Mouse (Mus musculus): ENCODE results near the gene Sorbs2. TPM values are rescaled to one million over a fixed set of nuclear protein-coding genes. Genes with fewer than 3 reads are reported as not detected.

Gene Sorbs2
- total RNA-seq, 1 experiment, result 2.1 TPM

DNA sequence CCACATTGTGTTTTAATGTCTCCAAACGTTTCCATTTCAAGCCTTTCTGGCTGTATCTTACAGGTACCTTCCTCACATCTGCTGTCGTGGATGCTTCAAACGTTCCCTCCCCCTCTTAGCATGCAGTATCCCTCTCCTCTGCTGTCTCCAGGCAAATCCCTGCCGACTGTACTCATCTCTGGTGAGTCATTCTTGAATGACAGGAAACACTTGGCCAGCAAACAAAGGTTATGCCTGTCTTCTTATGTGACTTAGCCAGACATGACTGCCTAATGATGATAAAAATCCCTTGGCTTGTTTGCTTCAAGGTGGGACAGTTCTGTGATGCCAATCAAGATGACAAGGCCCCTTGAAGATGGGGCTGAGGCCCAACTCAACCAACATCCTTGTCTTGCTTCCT, 26.7 kb upstream of the Sorbs2 start:
- H3K9me3 ChIP-seq (ENCODE audit: control insufficient read depth, insufficient read depth, low read depth, low read length), result no peaks in the 10 kb centered on the region
- in situ Hi-C loops (cut with MboI; ENCODE audit: low sequenced_read_pairs in 2 of 2, unreplicated experiment in 2 of 2), result no loop called here
- no peak for DNase-seq (ENCODE audit: low read depth, low spot score)
- H3K4me1 ChIP-seq (ENCODE audit: control insufficient read depth in 2 of 2, insufficient read depth in 2 of 2, low read length in 2 of 2, poor library complexity in 1 of 2), result no peaks in the 10 kb centered on the region
- no peaks in the 10 kb centered on the region for H3K36me3 ChIP-seq (ENCODE audit: control insufficient read depth, insufficient read depth, low read length, poor library complexity, severe bottlenecking)
- H3K27ac ChIP-seq (ENCODE audit: insufficient read depth, low read depth, low read length, poor library complexity, severe bottlenecking), result no peak overlapping the region
- no peak overlapping the region for H3K9ac ChIP-seq (ENCODE audit: insufficient read depth, low read depth, low read length, poor library complexity, severe bottlenecking)
- TF ChIP-seq CHD2 (IDR thresholded peaks at IDR 0.05; ENCODE audit: low read depth, low read length) (no peak), MAFK (IDR thresholded peaks at IDR 0.05; ENCODE audit: insufficient read depth, low read depth, low read length) (no peak), ZC3H11A (IDR thresholded peaks at IDR 0.05; ENCODE audit: borderline replicate concordance, low read depth, low read length) (no peak), ZNF384 (IDR thresholded peaks at IDR 0.05; ENCODE audit: low read depth, low read length) (no peak), HCFC1 (IDR thresholded peaks at IDR 0.05; ENCODE audit: borderline replicate concordance, insufficient read depth, low read length) (no peak)
- H3K4me3 ChIP-seq (ENCODE audit: insufficient read depth in 1 of 2, low read depth in 1 of 2, low read length in 2 of 2, poor library complexity in 1 of 2, severe bottlenecking in 1 of 2), result no peak overlapping the region

DNA sequence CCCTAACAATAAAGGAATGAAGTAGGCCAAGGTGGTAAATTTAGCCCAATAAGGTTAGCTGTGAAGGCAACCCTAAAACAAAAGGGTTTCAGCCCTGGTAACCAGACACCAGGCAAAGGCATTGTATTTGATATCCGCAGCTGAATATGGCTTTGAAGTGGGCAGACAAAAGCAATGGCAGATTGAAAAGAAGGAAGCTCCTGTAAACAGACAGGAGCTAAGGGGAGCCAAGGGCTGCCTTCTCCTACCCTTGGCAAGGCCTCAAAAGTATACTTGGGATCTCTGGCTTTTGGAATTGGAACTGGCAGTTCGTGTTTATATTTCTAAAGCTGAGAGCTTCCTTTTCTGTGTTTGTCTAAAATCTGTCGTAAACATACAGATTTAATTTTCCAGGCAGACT, 21.3 kb upstream of the Sorbs2 start:
- H3K4me1 ChIP-seq (ENCODE audit: control insufficient read depth in 2 of 2, insufficient read depth in 2 of 2, low read length in 2 of 2, poor library complexity in 1 of 2), result no peaks in the 10 kb centered on the region
- no peak for DNase-seq (ENCODE audit: low read depth, low spot score)
- no peak for TF ChIP-seq MAFK (IDR thresholded peaks at IDR 0.05; ENCODE audit: insufficient read depth, low read depth, low read length)
- no peak for TF ChIP-seq HCFC1 (IDR thresholded peaks at IDR 0.05; ENCODE audit: borderline replicate concordance, insufficient read depth, low read length)
- no peak for TF ChIP-seq CHD2 (IDR thresholded peaks at IDR 0.05; ENCODE audit: low read depth, low read length)
- TF ChIP-seq ZNF384 (IDR thresholded peaks at IDR 0.05; ENCODE audit: low read depth, low read length), result no peak
- TF ChIP-seq ZC3H11A (IDR thresholded peaks at IDR 0.05; ENCODE audit: borderline replicate concordance, low read depth, low read length), result no peak
- no peak overlapping the region for H3K9ac ChIP-seq (ENCODE audit: insufficient read depth, low read depth, low read length, poor library complexity, severe bottlenecking)
- no peaks in the 10 kb centered on the region for H3K36me3 ChIP-seq (ENCODE audit: control insufficient read depth, insufficient read depth, low read length, poor library complexity, severe bottlenecking)
- no peaks in the 10 kb centered on the region for H3K9me3 ChIP-seq (ENCODE audit: control insufficient read depth, insufficient read depth, low read depth, low read length)
- no peak overlapping the region for H3K4me3 ChIP-seq (ENCODE audit: insufficient read depth in 1 of 2, low read depth in 1 of 2, low read length in 2 of 2, poor library complexity in 1 of 2, severe bottlenecking in 1 of 2)
- no peak overlapping the region for H3K27ac ChIP-seq (ENCODE audit: insufficient read depth, low read depth, low read length, poor library complexity, severe bottlenecking)
- in situ Hi-C loops (cut with MboI; ENCODE audit: low sequenced_read_pairs in 2 of 2, unreplicated experiment in 2 of 2), result no loop called here

DNA sequence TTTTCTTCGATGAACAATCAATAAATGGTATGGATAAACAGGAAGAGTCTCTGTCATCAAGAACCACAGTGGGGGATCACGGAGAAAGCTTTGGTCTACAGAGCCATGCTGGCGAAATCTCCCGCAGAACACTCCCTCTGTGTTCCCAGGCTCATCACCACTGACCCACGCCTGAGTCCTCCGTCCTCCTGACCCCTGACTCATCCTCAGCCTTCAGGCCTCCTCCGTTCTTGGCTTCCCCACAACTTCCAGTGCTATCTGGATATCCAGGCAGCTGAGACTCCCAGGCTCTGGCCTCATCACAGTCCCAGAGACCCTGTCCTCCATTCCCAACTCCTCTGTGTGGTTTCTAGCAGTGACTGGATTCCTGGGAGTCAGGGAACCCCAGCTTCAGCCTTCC, 3.6 kb upstream of the Sorbs2 start:
- in situ Hi-C loops (cut with MboI; ENCODE audit: low sequenced_read_pairs in 2 of 2, unreplicated experiment in 2 of 2), result no loop called here
- Histone ChIP-seq H3K4me1 (ENCODE audit: control insufficient read depth in 2 of 2, insufficient read depth in 2 of 2, low read length in 2 of 2, poor library complexity in 1 of 2) (no peaks in the 10 kb centered on the region), H3K27ac (ENCODE audit: insufficient read depth, low read depth, low read length, poor library complexity, severe bottlenecking) (no peak overlapping the region), H3K4me3 (ENCODE audit: insufficient read depth in 1 of 2, low read depth in 1 of 2, low read length in 2 of 2, poor library complexity in 1 of 2, severe bottlenecking in 1 of 2) (no peak overlapping the region), H3K36me3 (ENCODE audit: control insufficient read depth, insufficient read depth, low read length, poor library complexity, severe bottlenecking) (no peaks in the 10 kb centered on the region), H3K9ac (ENCODE audit: insufficient read depth, low read depth, low read length, poor library complexity, severe bottlenecking) (no peak overlapping the region), H3K9me3 (ENCODE audit: control insufficient read depth, insufficient read depth, low read depth, low read length) (no peaks in the 10 kb centered on the region)
- TF ChIP-seq MAFK (IDR thresholded peaks at IDR 0.05; ENCODE audit: insufficient read depth, low read depth, low read length) (no peak), ZNF384 (IDR thresholded peaks at IDR 0.05; ENCODE audit: low read depth, low read length) (no peak), ZC3H11A (IDR thresholded peaks at IDR 0.05; ENCODE audit: borderline replicate concordance, low read depth, low read length) (no peak), HCFC1 (IDR thresholded peaks at IDR 0.05; ENCODE audit: borderline replicate concordance, insufficient read depth, low read length) (no peak), CHD2 (IDR thresholded peaks at IDR 0.05; ENCODE audit: low read depth, low read length) (no peak)
- DNase-seq (ENCODE audit: low read depth, low spot score), result no peak

DNA sequence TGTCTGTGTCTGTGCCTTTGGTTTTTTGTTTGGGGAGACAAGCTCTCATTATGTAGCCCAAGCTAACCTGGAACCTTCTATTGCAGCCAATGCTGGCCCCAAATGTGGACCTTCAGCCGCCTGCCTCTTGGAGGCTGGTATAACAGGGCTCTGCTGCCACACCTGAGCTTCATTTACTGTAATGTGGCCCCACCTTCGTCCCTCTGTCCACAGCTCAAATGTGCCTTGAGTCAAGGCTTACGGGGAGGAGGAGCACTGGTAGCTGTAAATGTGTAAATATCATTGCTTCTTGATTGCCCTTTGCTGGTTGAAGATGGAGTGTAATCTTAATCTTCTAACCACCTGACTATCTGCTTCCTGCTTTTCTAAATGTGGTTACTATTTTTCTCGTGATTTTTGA, 1.2 kb upstream of the Sorbs2 start:
- H3K27ac ChIP-seq (ENCODE audit: insufficient read depth, low read depth, low read length, poor library complexity, severe bottlenecking), result no peak overlapping the region
- no peak overlapping the region for H3K9ac ChIP-seq (ENCODE audit: insufficient read depth, low read depth, low read length, poor library complexity, severe bottlenecking)
- H3K36me3 ChIP-seq (ENCODE audit: control insufficient read depth, insufficient read depth, low read length, poor library complexity, severe bottlenecking), result no peaks in the 10 kb centered on the region
- DNase-seq (ENCODE audit: low read depth, low spot score), result no peak
- no peak overlapping the region for H3K4me3 ChIP-seq (ENCODE audit: insufficient read depth in 1 of 2, low read depth in 1 of 2, low read length in 2 of 2, poor library complexity in 1 of 2, severe bottlenecking in 1 of 2)
- no peaks in the 10 kb centered on the region for H3K9me3 ChIP-seq (ENCODE audit: control insufficient read depth, insufficient read depth, low read depth, low read length)
- in situ Hi-C loops (cut with MboI; ENCODE audit: low sequenced_read_pairs in 2 of 2, unreplicated experiment in 2 of 2), result no loop called here
- TF ChIP-seq ZC3H11A (IDR thresholded peaks at IDR 0.05; ENCODE audit: borderline replicate concordance, low read depth, low read length) (no peak), CHD2 (IDR thresholded peaks at IDR 0.05; ENCODE audit: low read depth, low read length) (no peak), MAFK (IDR thresholded peaks at IDR 0.05; ENCODE audit: insufficient read depth, low read depth, low read length) (no peak), HCFC1 (IDR thresholded peaks at IDR 0.05; ENCODE audit: borderline replicate concordance, insufficient read depth, low read length) (no peak), ZNF384 (IDR thresholded peaks at IDR 0.05; ENCODE audit: low read depth, low read length) (no peak)
- no peaks in the 10 kb centered on the region for H3K4me1 ChIP-seq (ENCODE audit: control insufficient read depth in 2 of 2, insufficient read depth in 2 of 2, low read length in 2 of 2, poor library complexity in 1 of 2)

DNA sequence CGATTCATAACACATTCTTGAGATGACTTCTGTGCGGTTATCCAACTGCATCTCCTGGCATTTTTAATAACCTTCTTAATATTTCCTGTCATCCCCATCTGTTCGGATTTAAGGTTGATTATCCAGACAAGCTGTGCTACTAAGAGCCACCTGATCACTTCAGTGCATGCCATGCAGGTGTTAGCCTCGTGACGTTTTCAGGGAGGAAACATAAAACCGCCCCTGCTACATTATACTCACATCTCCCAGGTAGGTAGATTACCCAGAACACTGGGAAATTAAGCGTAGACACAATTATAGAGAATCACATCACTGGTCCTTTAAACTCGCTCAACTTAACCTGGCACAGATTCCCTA, 333 bp upstream of the Sorbs2 start:
- H3K36me3 ChIP-seq (ENCODE audit: control insufficient read depth, insufficient read depth, low read length, poor library complexity, severe bottlenecking), result no peaks in the 10 kb centered on the region
- no peak for DNase-seq (ENCODE audit: low read depth, low spot score)
- no peaks in the 10 kb centered on the region for H3K9me3 ChIP-seq (ENCODE audit: control insufficient read depth, insufficient read depth, low read depth, low read length)
- in situ Hi-C loops (cut with MboI; ENCODE audit: low sequenced_read_pairs in 2 of 2, unreplicated experiment in 2 of 2), result no loop called here
- no peak overlapping the region for H3K4me3 ChIP-seq (ENCODE audit: insufficient read depth in 1 of 2, low read depth in 1 of 2, low read length in 2 of 2, poor library complexity in 1 of 2, severe bottlenecking in 1 of 2)
- no peaks in the 10 kb centered on the region for H3K4me1 ChIP-seq (ENCODE audit: control insufficient read depth in 2 of 2, insufficient read depth in 2 of 2, low read length in 2 of 2, poor library complexity in 1 of 2)
- no peak overlapping the region for H3K9ac ChIP-seq (ENCODE audit: insufficient read depth, low read depth, low read length, poor library complexity, severe bottlenecking)
- no peak for TF ChIP-seq HCFC1 (IDR thresholded peaks at IDR 0.05; ENCODE audit: borderline replicate concordance, insufficient read depth, low read length)
- no peak for TF ChIP-seq MAFK (IDR thresholded peaks at IDR 0.05; ENCODE audit: insufficient read depth, low read depth, low read length)
- TF ChIP-seq ZC3H11A (IDR thresholded peaks at IDR 0.05; ENCODE audit: borderline replicate concordance, low read depth, low read length), result no peak
- no peak for TF ChIP-seq ZNF384 (IDR thresholded peaks at IDR 0.05; ENCODE audit: low read depth, low read length)
- TF ChIP-seq CHD2 (IDR thresholded peaks at IDR 0.05; ENCODE audit: low read depth, low read length), result no peak
- no peak overlapping the region for H3K27ac ChIP-seq (ENCODE audit: insufficient read depth, low read depth, low read length, poor library complexity, severe bottlenecking)

Data from ES-E14 (cell line).